ENCODE assay signal across 8 mouse cellular contexts in the genomic region with DNA sequence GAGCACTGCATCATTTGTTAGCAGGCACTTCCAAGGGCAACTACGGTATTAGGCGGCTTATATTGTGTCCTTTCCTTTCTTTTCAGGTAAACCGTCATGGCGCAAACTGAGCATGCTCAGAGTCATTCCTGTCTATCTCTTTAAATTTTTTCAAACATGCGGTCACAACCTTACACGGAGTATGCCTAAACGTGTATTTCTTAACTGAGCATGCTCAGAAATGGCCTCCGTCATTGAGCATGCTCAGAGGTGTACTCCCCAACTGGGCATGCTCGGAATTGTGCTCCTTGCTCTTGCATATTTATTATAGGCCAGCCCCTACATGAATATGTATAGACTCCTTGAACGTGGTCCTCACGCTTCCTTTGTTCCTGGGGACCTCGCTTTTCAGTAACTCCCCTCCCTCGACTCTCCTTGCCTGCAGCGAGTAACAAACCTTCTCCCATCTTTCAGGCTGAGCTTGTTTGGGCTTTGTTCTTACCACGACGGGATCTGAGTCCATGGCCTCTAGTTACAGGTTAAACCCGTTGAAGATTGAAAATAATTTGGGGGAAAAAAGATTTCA. TPM values are rescaled to one million over a fixed set of nuclear protein-coding genes. Genes with fewer than 3 reads are reported as not detected.
A peak's percentile ranks its signal among the peaks of the same experiment; 100 is the strongest.
DNase-seq lines count a peak whose midpoint lies in the region; ATAC-seq and TF ChIP-seq lines count a peak whose summit lies in the region.

No protein-coding gene starts in this region.

- no peak overlapping the region for H3ac ChIP-seq in myocyte (ENCODE audit: control insufficient read depth, insufficient read length)

- H3K27ac ChIP-seq in brown adipose tissue, adult 24 weeks (replicated peaks; ENCODE audit: low read depth, low read length) = peak overlapping the region; percentile 89
- H3K27ac ChIP-seq in heart, embryonic 13.5 days (replicated peaks) = peak overlapping the region; percentile 88
- H3K27ac ChIP-seq in liver, embryonic 11.5 days (ENCODE audit: low read depth, low read length) = peak overlapping the region; percentile 74
- peak overlapping the region; percentile 92 for H3K27ac ChIP-seq in stomach, embryonic 16.5 days (ENCODE audit: low read length)

- H3K4me1 ChIP-seq in brown adipose tissue, adult 24 weeks (ENCODE audit: control insufficient read depth, insufficient read depth, insufficient read length, low read length) = 0 out of 2 replicates have a peak, but pooled peaks cover 2% of the 10 kb centered on the region
- H3K4me1 ChIP-seq in heart, embryonic 13.5 days = peaks cover 2% of the 10 kb centered on the region; the same call in 1 of the 2 replicates
- H3K4me1 ChIP-seq in liver, embryonic 11.5 days (replicated peaks; ENCODE audit: control insufficient read depth, insufficient read depth, low read length) = no peaks in the 10 kb centered on the region
- peaks cover 5% of the 10 kb centered on the region; the same call in 1 of the 2 replicates for H3K4me1 ChIP-seq in stomach, embryonic 16.5 days (ENCODE audit: control insufficient read depth, insufficient read depth, low read length)

- no peaks in the 10 kb centered on the region for H3K9me3 ChIP-seq in heart, embryonic 13.5 days
- no peaks in the 10 kb centered on the region for H3K9me3 ChIP-seq in liver, embryonic 11.5 days (ENCODE audit: control insufficient read depth, low read length)
- H3K9me3 ChIP-seq in stomach, embryonic 16.5 days (replicated peaks; ENCODE audit: control insufficient read depth, low read length) = no peaks in the 10 kb centered on the region

- no peaks in the 10 kb centered on the region for H3K79me2 ChIP-seq in myocyte (ENCODE audit: control insufficient read depth, insufficient read depth)

- peak; percentile 70 for DNase-seq in CD8-positive naive resting alpha-beta T cell, adult 2 months (ENCODE audit: low read depth in 2 of 2, low spot score in 2 of 2)
- DNase-seq in fat pad, adult 2 months (ENCODE audit: extremely low read depth, low read depth, low spot score) = peak; percentile 51
- DNase-seq in kidney, postnatal 10 days = peak; percentile 81
- peak; percentile 48 for DNase-seq in liver, embryonic 11.5 days (ENCODE audit: low spot score)

- 9% methylated on average over 17 of the region's 17 CpGs for WGBS in heart, embryonic 13.5 days
- WGBS in liver, embryonic 11.5 days = 9% methylated on average over 17 of the region's 17 CpGs
- 9% methylated on average over 17 of the region's 17 CpGs for WGBS in stomach, embryonic 16.5 days

- peaks cover 53% of the 10 kb centered on the region for H3K27me3 ChIP-seq in heart, embryonic 13.5 days (replicated peaks)
- peaks cover 4% of the 10 kb centered on the region; the same call in 1 of the 2 replicates for H3K27me3 ChIP-seq in liver, embryonic 11.5 days (replicated peaks; ENCODE audit: control insufficient read depth, insufficient read depth, low read length)
- no peaks in the 10 kb centered on the region for H3K27me3 ChIP-seq in myocyte (ENCODE audit: control insufficient read depth, insufficient read depth, insufficient read length)
- no peaks in the 10 kb centered on the region; the same call in 1 of the 2 replicates for H3K27me3 ChIP-seq in stomach, embryonic 16.5 days (ENCODE audit: control insufficient read depth, insufficient read depth, low read length)

- no peak for TF ChIP-seq POLR2A in myocyte (IDR thresholded peaks at IDR 0.05; ENCODE audit: insufficient read length, low read depth)

- ATAC-seq in heart, embryonic 13.5 days (ENCODE audit: extremely low read depth, insufficient number of reproducible peaks, low FRiP score, low TSS enrichment) = peak; percentile 88
- ATAC-seq in liver, embryonic 11.5 days (replicated peaks; ENCODE audit: low FRiP score) = peak; percentile 97
- ATAC-seq in stomach, embryonic 16.5 days (ENCODE audit: insufficient read depth, low FRiP score) = peak; percentile 98

- peak overlapping the region; percentile 78 for H3K9ac ChIP-seq in heart, embryonic 13.5 days
- H3K9ac ChIP-seq in liver, embryonic 11.5 days (ENCODE audit: low read depth, low read length) = peak overlapping the region; percentile 64
- H3K9ac ChIP-seq in stomach, embryonic 16.5 days (ENCODE audit: low read length) = peak overlapping the region; percentile 68

- H3K4me3 ChIP-seq in brown adipose tissue, adult 24 weeks (ENCODE audit: insufficient read depth, low read depth, low read length) = peak overlapping the region; percentile 66
- peak overlapping the region; percentile 53 for H3K4me3 ChIP-seq in heart, embryonic 13.5 days
- H3K4me3 ChIP-seq in liver, embryonic 11.5 days (ENCODE audit: low read depth, low read length) = peak overlapping the region; percentile 39
- H3K4me3 ChIP-seq in myocyte = peak overlapping the region; percentile 27
- H3K4me3 ChIP-seq in stomach, embryonic 16.5 days (replicated peaks; ENCODE audit: low read length) = peak overlapping the region; percentile 47

- H3K4me2 ChIP-seq in heart, embryonic 13.5 days = peak overlapping the region; percentile 70
- H3K4me2 ChIP-seq in liver, embryonic 11.5 days = peak overlapping the region; percentile 71
- peak overlapping the region; percentile 92 for H3K4me2 ChIP-seq in myocyte (ENCODE audit: low read depth)
- peak overlapping the region; percentile 52 for H3K4me2 ChIP-seq in stomach, embryonic 16.5 days (ENCODE audit: low read depth, low read length)

- H3K36me3 ChIP-seq in heart, embryonic 13.5 days = no peaks in the 10 kb centered on the region
- H3K36me3 ChIP-seq in liver, embryonic 11.5 days (ENCODE audit: control insufficient read depth, insufficient read depth, low read length) = no peaks in the 10 kb centered on the region
- no peaks in the 10 kb centered on the region for H3K36me3 ChIP-seq in myocyte (ENCODE audit: control insufficient read depth, insufficient read depth)
- H3K36me3 ChIP-seq in stomach, embryonic 16.5 days (ENCODE audit: control insufficient read depth, insufficient read depth, low read length) = no peaks in the 10 kb centered on the region

TF ChIP-seq in myocyte, 11 proteins besides CTCF, POLR2A, EP300 and RAD21:
- TF ChIP-seq REST (IDR thresholded peaks at IDR 0.05; ENCODE audit: insufficient read depth, insufficient read length) = no peak
- TF ChIP-seq POLR2AphosphoS2 (IDR thresholded peaks at IDR 0.05; ENCODE audit: insufficient read length, low read depth) = no peak
- TF ChIP-seq TCF3 (IDR thresholded peaks at IDR 0.05; ENCODE audit: insufficient read length, low read depth) = no peak
- no peak for TF ChIP-seq TCF12 (IDR thresholded peaks at IDR 0.05; ENCODE audit: insufficient read depth, poor library complexity, severe bottlenecking)
- TF ChIP-seq USF1 (IDR thresholded peaks at IDR 0.05; ENCODE audit: low read depth) = no peak
- TF ChIP-seq MYOD1 (IDR thresholded peaks at IDR 0.05; ENCODE audit: control insufficient read depth in 1 of 3, insufficient read length in 2 of 3, low read depth in 2 of 3) = no peak
- TF ChIP-seq MAX (IDR thresholded peaks at IDR 0.05; ENCODE audit: low read depth) = no peak
- TF ChIP-seq MYOG (IDR thresholded peaks at IDR 0.05; ENCODE audit: control insufficient read depth in 1 of 3, insufficient read depth in 1 of 3, insufficient read length in 2 of 3, low read depth in 2 of 3) = no peak
- TF ChIP-seq E2F4 (IDR thresholded peaks at IDR 0.05; ENCODE audit: insufficient read depth) = no peak
- TF ChIP-seq CEBPB (IDR thresholded peaks at IDR 0.05; ENCODE audit: insufficient read depth, poor library complexity, severe bottlenecking) = no peak
- no peak for TF ChIP-seq SRF (IDR thresholded peaks at IDR 0.05; ENCODE audit: control insufficient read depth, insufficient read length, low read depth)

RNA-seq across cellular contexts. Expression of gene Ddx3x, which starts 50.1 kb away (rescaled TPM):
- 118 and 144 TPM in 2 replicates for polyA plus RNA-seq in brown adipose tissue, adult 24 weeks (2012; ENCODE audit: insufficient read depth, insufficient read length, missing spikeins)
- polyA plus RNA-seq in heart, embryonic 13.5 days (2015; fragmentation: Nextera tagmentation; extraction: Ambion mirVana) = 74.5 and 79.7 TPM in 2 replicates
- polyA plus RNA-seq in liver, embryonic 11.5 days (2014; fragmentation: Nextera tagmentation; extraction: Ambion mirVana) = 136 and 150 TPM in 2 replicates
- polyA plus RNA-seq in myocyte (2012; fragmentation: generic; extraction: Trizol) = 38.9 TPM
- polyA plus RNA-seq in stomach, embryonic 16.5 days (2015; fragmentation: Nextera tagmentation; extraction: Ambion mirVana) = 116 and 117 TPM in 2 replicates

Comparison
In these comparisons a context has a peak if more than half of its experiments do, and no peak if none do; other contexts are left out.
1. Peak in every context shown above with its lines: DNase-seq, ATAC-seq, H3K4me3 ChIP-seq and H3K27ac ChIP-seq.